Mouse (Mus musculus): ENCODE results near the gene Tubb2a.

GRCm38 (mm10) chr13:34111019-34111418, 33.2 kb upstream of the Tubb2a start:
- no peak for TF ChIP-seq CTCF (IDR thresholded peaks at IDR 0.05; ENCODE audit: borderline replicate concordance, insufficient read depth, low read length)
- no peak for TF ChIP-seq POLR2A (IDR thresholded peaks at IDR 0.05; ENCODE audit: low read depth, low read length)

All from embryonic fibroblast, embryonic 13.5 days (primary cell).